Mouse (Mus musculus): ENCODE results near the gene Mybph.
A peak's percentile ranks its signal among the peaks of the same experiment; 100 is the strongest.
"Not testable (repeated sequence)": the region's sequence is repeated elsewhere in the genome, so short reads cannot be mapped to it uniquely, and the experiment has no call there.

Gene Mybph

DNA sequence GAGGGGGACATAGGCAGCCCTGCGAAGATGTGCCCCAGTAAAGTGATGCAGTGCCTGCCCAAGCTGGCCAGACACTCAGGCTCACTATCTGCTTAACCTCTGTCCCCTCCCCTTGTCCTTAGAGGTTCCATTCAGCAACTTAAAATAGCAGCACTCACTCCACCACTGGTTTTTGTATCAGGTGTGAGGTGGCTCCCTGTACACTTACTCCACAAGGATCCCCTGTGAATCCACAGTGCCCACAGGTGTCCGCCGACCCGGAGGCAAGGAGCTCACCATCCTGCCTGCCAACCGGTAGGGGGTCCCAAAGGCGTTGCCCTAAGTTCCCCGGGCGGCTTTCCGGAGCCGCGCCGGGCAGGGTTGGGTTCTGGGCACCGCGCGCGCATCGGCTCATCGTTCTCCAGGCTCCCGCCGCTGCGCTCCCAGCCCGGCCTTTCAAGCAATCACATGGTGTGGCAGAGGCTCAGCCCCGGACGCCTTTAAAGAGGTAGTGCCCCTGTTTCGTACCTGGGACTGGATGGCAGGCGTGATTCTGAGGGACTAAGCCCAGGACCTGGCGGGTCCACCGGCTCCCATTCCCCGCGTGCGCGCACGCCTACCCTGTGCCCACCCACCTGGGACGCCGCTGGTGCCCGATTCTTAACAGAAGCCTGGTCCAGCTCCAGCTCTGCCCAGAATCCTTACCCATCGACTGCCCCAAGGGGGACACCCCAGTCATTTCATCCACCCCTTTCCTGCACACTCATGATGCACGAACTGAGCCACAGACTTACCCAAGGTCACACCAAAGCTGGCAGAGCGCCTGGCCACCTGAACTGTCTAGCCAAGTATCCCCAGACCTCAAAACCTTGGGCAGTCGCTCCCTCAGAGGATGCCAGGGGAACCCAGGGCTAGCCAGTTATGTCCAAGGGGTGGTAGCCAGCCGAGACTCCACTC, 41.5 kb downstream of the Mybph start:
- DNase-seq, result no peak

- no peak for DNase-seq
These were observed 42.2 kb downstream of the Mybph start, which contains the start of gene Adora1 for GRCm38 (mm10) chr1:134235391-134235921. Adora1 (minus strand) TSS chr1:134235431.

- DNase-seq, result no peak
These were observed 42.9 kb downstream of the Mybph start for GRCm38 (mm10) chr1:134236142-134236541.

GRCm38 (mm10) chr1:134237438-134237837, 44.2 kb downstream of the Mybph start:
- DNase-seq, result no peak

- DNase-seq, result no peak
These were observed 47.5 kb downstream of the Mybph start for GRCm38 (mm10) chr1:134240701-134241100.

GRCm38 (mm10) chr1:134241298-134241697, 48.0 kb downstream of the Mybph start:
- DNase-seq, result no peak

DNA sequence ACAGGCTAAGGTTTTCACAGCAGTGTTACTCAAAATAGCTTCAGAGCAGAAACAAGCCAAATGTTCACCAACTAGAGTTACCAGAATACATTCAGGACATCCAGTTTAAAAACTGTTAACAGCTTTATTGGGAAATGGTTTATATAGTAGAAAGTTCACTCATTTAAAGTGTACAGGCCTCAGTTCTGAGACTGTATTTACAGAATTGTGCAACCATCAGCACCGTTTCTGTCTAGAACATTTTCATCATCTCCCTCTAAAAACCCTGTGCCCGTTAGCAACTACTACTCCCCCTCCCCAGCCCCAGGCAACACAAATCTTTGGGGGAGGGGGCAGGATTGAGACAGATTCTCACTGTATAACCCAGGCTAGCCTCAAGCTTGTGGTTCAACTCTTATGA, 49.0 kb downstream of the Mybph start:
- DNase-seq, result no peak

- DNase-seq, result no peak
These were observed 50.3 kb downstream of the Mybph start for GRCm38 (mm10) chr1:134243505-134243904.

- DNase-seq, result peak; percentile 62 to 84
These were observed 51.0 kb downstream of the Mybph start for GRCm38 (mm10) chr1:134243948-134244914.

DNA sequence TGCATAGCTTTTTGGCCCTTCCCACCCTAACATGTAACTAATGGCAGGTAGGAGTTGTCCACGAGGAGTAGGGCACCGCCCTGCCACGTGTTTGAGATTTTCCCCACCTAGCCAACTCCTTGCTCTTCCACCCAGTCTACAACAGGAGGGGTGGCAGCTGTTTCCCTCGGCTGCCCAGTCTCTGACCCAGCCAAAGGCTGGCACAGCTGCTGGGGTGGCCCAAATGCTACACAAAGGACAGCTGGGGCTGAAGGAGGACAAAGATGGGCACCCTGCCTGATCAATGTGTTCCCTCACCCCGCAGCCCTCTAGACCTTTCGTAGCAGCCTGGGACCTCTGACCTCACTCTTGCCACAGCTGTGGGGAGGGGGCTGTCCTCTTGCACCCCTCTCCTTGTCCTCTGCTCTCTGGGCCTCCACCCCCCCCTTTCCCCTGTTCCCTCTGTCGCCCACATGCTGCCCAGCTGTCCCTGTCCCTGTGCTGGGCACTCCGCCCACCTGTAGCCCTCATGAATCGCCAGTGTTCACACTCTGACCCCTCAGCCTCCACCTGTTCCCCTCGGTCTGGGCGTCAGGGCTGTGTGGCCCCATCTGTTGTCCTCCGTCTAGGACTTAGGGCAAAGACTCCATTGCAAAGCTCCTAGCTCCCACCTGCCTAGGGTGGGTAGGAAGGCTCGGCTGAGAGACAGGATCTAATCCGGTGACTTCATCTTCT, 51.9 kb downstream of the Mybph start:
- no peak for DNase-seq

- DNase-seq, result no peak
These were observed 53.3 kb downstream of the Mybph start for GRCm38 (mm10) chr1:134246590-134246989.

DNA sequence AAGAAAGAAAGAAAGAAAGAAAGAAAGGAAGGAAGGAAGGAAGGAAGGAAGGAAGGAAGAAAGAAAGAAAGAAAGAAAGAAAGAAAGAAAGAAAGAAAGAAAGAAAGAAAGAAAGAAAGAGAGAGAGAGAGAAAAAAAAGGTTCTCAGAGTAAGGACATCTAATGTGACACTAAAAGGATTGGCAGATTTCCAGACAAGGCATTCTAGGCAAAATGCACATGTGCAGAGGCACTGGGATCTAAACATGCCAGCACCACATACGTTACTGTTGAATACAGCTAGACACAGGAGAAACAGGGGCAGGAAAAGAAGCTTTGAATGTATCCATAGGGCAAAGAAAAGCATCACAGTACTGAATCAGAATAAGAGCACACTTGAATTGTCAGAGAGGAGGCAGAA, 56.4 kb downstream of the Mybph start:
- DNase-seq, result not testable (repeated sequence)
